Mouse (Mus musculus) heart, postnatal 0 days (tissue): ENCODE data around the gene Dnm3. TPM values are rescaled to one million over a fixed set of nuclear protein-coding genes. Genes with fewer than 3 reads are reported as not detected.

ENCODE experiments used
- ATAC-seq: fragments of 200-750 bp; cut with Nextera tagmentation; 2 replicates; pipeline ENCODE4 v1.8.0; 2017; ENCODE audit warnings: low read depth, moderate number of reproducible peaks, moderate library complexity; ENCODE audit not compliant: insufficient read depth
- DNase-seq: peaks from one replicate; pipeline ENCODE4 v3.0.0-alpha.2; 2016; ENCODE audit warnings: low spot score
- H3K27ac ChIP-seq: fragments of 300-500 bp; sonication (generic); 2 replicates; pipeline ENCODE4 v1.5.1; 2014; ENCODE audit warnings: low read depth, mild to moderate bottlenecking
- H3K27me3 ChIP-seq: fragments of 300-500 bp; sonication (generic); 2 replicates; pipeline ENCODE4 v1.6.1; 2014; ENCODE audit warnings: low read length, mixed read lengths; ENCODE audit not compliant: control insufficient read depth, insufficient read depth
- H3K36me3 ChIP-seq: fragments of 300-500 bp; sonication (generic); replicated peaks from 2 replicates; pipeline ENCODE4 v1.6.1; 2014; ENCODE audit warnings: low read length, mixed read lengths; ENCODE audit not compliant: control insufficient read depth, insufficient read depth
- H3K4me1 ChIP-seq: fragments of 300-500 bp; sonication (generic); 2 replicates; pipeline ENCODE4 v1.6.1; 2014; ENCODE audit warnings: antibody characterized with exemption; ENCODE audit not compliant: control insufficient read depth, insufficient read depth
- H3K4me2 ChIP-seq: fragments of 300-500 bp; sonication (generic); 2 replicates; pipeline ENCODE4 v1.6.1; 2014; ENCODE audit warnings: low read depth, mild to moderate bottlenecking, low read length, moderate library complexity
- H3K4me3 ChIP-seq: fragments of 300-500 bp; sonication (generic); 2 replicates; pipeline ENCODE4 v1.5.1; 2014; ENCODE audit warnings: low read depth, low read length
- H3K9ac ChIP-seq: fragments of 300-500 bp; sonication (generic); replicated peaks from 2 replicates; pipeline ENCODE4 v1.6.1; 2014; ENCODE audit warnings: low read depth, low read length, mixed read lengths
- H3K9me3 ChIP-seq: fragments of 300-500 bp; sonication (generic); replicated peaks from 2 replicates; pipeline ENCODE4 v1.6.1; 2016; ENCODE audit warnings: low read length; ENCODE audit not compliant: control insufficient read depth
- CTCF ChIP-seq: IDR thresholded peaks from 2 replicates; pipeline ENCODE4 v1.5.1; 2016; ENCODE audit warnings: antibody characterized with exemption, control low read depth, low read depth
- EP300 ChIP-seq: IDR thresholded peaks from 2 replicates; pipeline ENCODE4 v1.6.1; 2016; ENCODE audit warnings: antibody characterized with exemption, low read depth
- whole genome bisulfite sequencing: fragments of 180-500 bp; shearing (Covaris S2); extraction: QIAGEN DNeasy Blood & Tissue Kit; methylation state at CpG from one replicate; pipeline ENCODE4 v1.1.7; 2014; 5-methylcytosine and 5-hydroxymethylcytosine counted together
- polyA plus RNA-seq: library from polyadenylated mRNA; unstranded; fragments of >200 nt; fragmentation: Nextera tagmentation; extraction: Ambion mirVana; gene quantifications from 2 replicates; pipeline ENCODE4 v1.2.1, GENCODE M21; 2015
- total RNA-seq: library from RNA; depleted of rRNA; stranded (reverse); fragments of >200 nt; gene quantifications from 2 replicates; pipeline ENCODE4 v1.2.3, GENCODE M21; 2014; ENCODE audit warnings: low replicate concordance

Gene Dnm3
- total and polyA plus RNA-seq, 2 experiments from 2014 or later: 1.9 to 2.4 TPM

DNA sequence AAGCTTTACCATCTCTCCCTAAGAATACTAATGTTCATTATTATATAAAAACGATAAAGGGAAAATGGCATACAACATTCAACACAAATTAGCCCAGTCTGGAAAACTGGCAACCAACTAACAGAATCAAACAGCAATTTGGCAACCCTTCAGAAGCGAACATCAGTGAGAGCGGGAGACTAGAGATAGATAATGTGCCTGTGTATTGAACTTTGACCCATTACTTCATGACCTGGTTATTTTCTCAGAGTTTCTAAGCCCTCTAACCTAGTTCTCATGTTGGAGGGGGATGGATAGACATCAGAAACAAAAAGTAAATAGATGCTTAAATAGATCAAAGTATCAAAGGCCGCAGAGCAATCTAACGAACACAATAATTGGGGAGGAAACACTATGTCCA lies 230.6 kb downstream of the Dnm3 start:
- no peaks in the 10 kb centered on the region for H3K4me1 ChIP-seq
- DNase-seq (no peak), ATAC-seq (no peak)
- no peak overlapping the region for H3K4me2 ChIP-seq
- 82% methylated on average over 5 of the region's 5 CpGs for WGBS
- no peaks in the 10 kb centered on the region for H3K27me3 ChIP-seq
- H3K4me3 ChIP-seq: no peak overlapping the region
- no peak overlapping the region for H3K9ac ChIP-seq
- H3K27ac ChIP-seq: no peak overlapping the region
- H3K36me3 ChIP-seq: no peaks in the 10 kb centered on the region
- no peaks in the 10 kb centered on the region for H3K9me3 ChIP-seq
- TF ChIP-seq CTCF (no peak), EP300 (no peak)

DNA sequence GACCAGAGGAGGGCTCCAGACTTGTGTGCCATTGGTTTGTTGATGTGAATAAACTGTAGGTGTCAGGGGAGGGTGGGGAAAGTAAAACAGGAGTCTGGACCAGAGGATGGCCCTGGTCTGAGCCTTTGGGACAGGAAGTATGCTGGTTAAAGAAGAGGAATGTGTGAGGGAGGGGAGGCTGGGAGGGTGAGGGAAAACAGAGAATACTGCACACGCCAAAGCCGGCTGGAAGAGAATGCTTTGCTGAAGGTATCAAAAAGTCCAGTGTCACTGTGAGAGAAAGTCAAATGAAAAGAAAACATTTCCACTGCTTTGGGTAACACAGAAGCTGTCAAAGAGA lies 234.2 kb downstream of the Dnm3 start:
- Histone ChIP-seq H3K27me3 (no peaks in the 10 kb centered on the region), H3K9me3 (no peaks in the 10 kb centered on the region), H3K9ac (no peak overlapping the region), H3K4me2 (no peak overlapping the region), H3K27ac (no peak overlapping the region), H3K4me1 (no peaks in the 10 kb centered on the region), H3K4me3 (no peak overlapping the region), H3K36me3 (no peaks in the 10 kb centered on the region)
- DNase-seq: no peak
- TF ChIP-seq CTCF: no peak
- TF ChIP-seq EP300: no peak
- WGBS: 22% methylated on average over 2 of the region's 2 CpGs
- ATAC-seq: no peak

- H3K36me3 ChIP-seq: no peaks in the 10 kb centered on the region
- H3K4me3 ChIP-seq: no peak overlapping the region
- H3K27me3 ChIP-seq: no peaks in the 10 kb centered on the region
- ATAC-seq: no peak
- no peak for DNase-seq
- 63% methylated on average over 7 of the region's 7 CpGs for WGBS
- TF ChIP-seq CTCF (no peak), EP300 (no peak)
- H3K27ac ChIP-seq: no peak overlapping the region
- no peak overlapping the region for H3K9ac ChIP-seq
- no peaks in the 10 kb centered on the region for H3K4me1 ChIP-seq
- no peak overlapping the region for H3K4me2 ChIP-seq
- no peaks in the 10 kb centered on the region for H3K9me3 ChIP-seq
Measured at GRCm38 (mm10) chr1:162242980-162243650, 234.7 kb downstream of the Dnm3 start.

DNA sequence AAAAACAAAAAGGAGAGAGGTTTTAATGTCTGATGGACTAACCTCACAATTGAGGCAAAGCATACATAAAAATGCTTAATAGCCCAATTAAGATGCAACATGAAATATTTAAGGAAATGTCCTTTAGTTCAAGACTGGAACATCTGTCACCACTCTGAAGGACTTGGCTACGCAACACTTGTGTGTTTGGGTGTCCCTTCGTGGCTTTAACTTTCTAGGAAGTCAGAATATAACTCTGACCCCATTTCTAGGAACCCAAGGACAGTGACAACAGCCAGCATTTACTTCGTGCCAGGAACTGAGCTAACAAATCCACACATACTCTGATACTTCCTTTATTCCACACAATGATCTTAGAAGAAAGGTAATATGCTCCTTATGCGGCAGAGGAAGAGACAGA lies 237.1 kb downstream of the Dnm3 start:
- DNase-seq: no peak
- 66% methylated on average over 4 of the region's 4 CpGs for WGBS
- H3K9ac ChIP-seq: no peak overlapping the region
- no peak for ATAC-seq
- no peak overlapping the region for H3K4me3 ChIP-seq
- H3K4me2 ChIP-seq: no peak overlapping the region
- H3K27me3 ChIP-seq: no peaks in the 10 kb centered on the region
- no peak overlapping the region for H3K27ac ChIP-seq
- no peak for TF ChIP-seq CTCF
- no peak for TF ChIP-seq EP300
- no peaks in the 10 kb centered on the region for H3K36me3 ChIP-seq
- H3K9me3 ChIP-seq: no peaks in the 10 kb centered on the region
- no peaks in the 10 kb centered on the region for H3K4me1 ChIP-seq

DNA sequence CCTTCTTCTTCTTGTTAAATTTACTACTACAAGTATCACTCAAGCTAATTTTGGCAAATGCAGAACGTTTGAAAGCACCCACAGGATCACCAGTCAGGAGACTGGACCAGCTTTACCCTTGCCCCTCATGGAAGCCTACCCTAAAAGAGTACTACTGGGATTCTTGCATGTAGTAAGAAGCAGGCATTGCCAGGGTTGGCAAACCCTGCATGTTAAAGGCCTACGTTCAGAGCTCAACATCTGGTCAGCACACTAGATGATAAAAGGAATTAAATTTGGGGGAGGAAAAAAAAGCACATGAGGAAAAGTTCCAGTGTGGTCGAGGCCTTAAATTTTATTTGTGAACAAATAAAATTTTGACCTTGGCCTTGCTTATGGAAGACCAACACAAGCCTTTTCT lies 239.2 kb downstream of the Dnm3 start:
- Histone ChIP-seq H3K4me1 (no peaks in the 10 kb centered on the region), H3K9me3 (no peaks in the 10 kb centered on the region), H3K27me3 (no peaks in the 10 kb centered on the region), H3K4me3 (no peak overlapping the region), H3K4me2 (no peak overlapping the region), H3K36me3 (no peaks in the 10 kb centered on the region), H3K27ac (no peak overlapping the region), H3K9ac (no peak overlapping the region)
- 52% methylated on average over 3 of the region's 3 CpGs for WGBS
- no peak for DNase-seq
- TF ChIP-seq EP300 (no peak), CTCF (no peak)
- ATAC-seq: no peak

DNA sequence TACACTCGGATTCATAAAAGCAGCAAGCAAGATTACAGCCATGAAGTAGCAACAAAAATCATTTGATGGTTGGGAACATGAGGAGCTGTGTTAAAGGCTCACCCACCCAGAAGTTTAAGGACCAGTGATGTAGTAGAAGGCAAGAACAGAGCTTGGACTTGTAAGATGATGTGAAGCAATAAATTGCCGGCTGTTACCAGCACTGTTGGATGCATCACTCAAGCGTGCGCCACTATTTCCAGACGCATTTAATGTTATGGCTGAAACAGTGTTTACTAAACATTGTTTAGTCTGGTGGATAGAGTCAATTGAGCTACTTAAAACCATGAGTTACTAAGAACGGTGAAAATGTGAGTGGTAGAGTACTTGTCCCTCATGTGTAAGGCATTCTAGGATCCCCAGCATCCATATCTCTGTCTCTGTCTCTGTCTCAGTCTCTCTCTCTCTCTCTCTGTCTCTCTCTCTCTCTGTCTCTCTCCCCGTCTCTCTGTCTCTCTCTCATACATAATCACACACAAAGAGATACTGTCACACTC lies 241.1 kb downstream of the Dnm3 start:
- Histone ChIP-seq H3K27ac (no peak overlapping the region), H3K4me1 (no peaks in the 10 kb centered on the region), H3K36me3 (no peaks in the 10 kb centered on the region), H3K27me3 (no peaks in the 10 kb centered on the region), H3K9me3 (no peaks in the 10 kb centered on the region), H3K4me2 (no peak overlapping the region), H3K4me3 (no peak overlapping the region), H3K9ac (no peak overlapping the region)
- DNase-seq (no peak), ATAC-seq (no peak)
- TF ChIP-seq CTCF (no peak), EP300 (no peak)
- WGBS: 80% methylated on average over 7 of the region's 7 CpGs
